Mouse (Mus musculus) hindbrain, embryonic 11.5 days (tissue): Measurements from ENCODE around the gene Tmem229b. TPM values are rescaled to one million over a fixed set of nuclear protein-coding genes. Genes with fewer than 3 reads are reported as not detected.

Experiments
- ATAC-seq: fragments of 200-750 bp; cut with Nextera tagmentation; 2 replicates; pipeline ENCODE4 v1.8.0; 2017; ENCODE audit warnings: mild to moderate bottlenecking, moderate TSS enrichment, moderate library complexity; ENCODE audit not compliant: low FRiP score
- DNase-seq: peaks from one replicate; pipeline ENCODE4 v3.0.0-alpha.2; 2015; ENCODE audit warnings: low spot score
- H3K27ac ChIP-seq: fragments of 300-500 bp; sonication (generic); 2 replicates; pipeline ENCODE4 v1.5.1; 2014; ENCODE audit warnings: mild to moderate bottlenecking, low read depth, low read length
- H3K27me3 ChIP-seq: fragments of 300-500 bp; sonication (generic); 2 replicates; pipeline ENCODE4 v1.6.1; 2014; ENCODE audit warnings: mild to moderate bottlenecking, low read length, moderate library complexity, mixed read lengths; ENCODE audit not compliant: control insufficient read depth, insufficient read depth
- H3K36me3 ChIP-seq: fragments of 300-500 bp; sonication (generic); 2 replicates; pipeline ENCODE4 v1.6.1; 2014; ENCODE audit warnings: mild to moderate bottlenecking, low read length, moderate library complexity, mixed read lengths; ENCODE audit not compliant: control insufficient read depth, insufficient read depth
- H3K4me1 ChIP-seq: fragments of 300-500 bp; sonication (generic); replicated peaks from 2 replicates; pipeline ENCODE4 v1.6.1; 2014; ENCODE audit warnings: low read length, mixed read lengths; ENCODE audit not compliant: control insufficient read depth, insufficient read depth
- H3K4me2 ChIP-seq: fragments of 300-500 bp; sonication (generic); replicated peaks from 2 replicates; pipeline ENCODE4 v1.6.1; 2014; ENCODE audit warnings: mild to moderate bottlenecking, low read depth, low read length
- H3K4me3 ChIP-seq: fragments of 300-500 bp; sonication (generic); 2 replicates; pipeline ENCODE4 v1.5.1; 2014; ENCODE audit warnings: low read depth, low read length
- H3K9ac ChIP-seq: fragments of 300-500 bp; sonication (generic); 2 replicates; pipeline ENCODE4 v1.6.1; 2014; ENCODE audit warnings: low read depth, low read length
- H3K9me3 ChIP-seq: fragments of 300-500 bp; sonication (generic); 2 replicates; pipeline ENCODE4 v1.6.1; 2016; ENCODE audit warnings: low read length; ENCODE audit not compliant: control insufficient read depth
- WGBS: fragments of 180-500 bp; shearing (Covaris S2); extraction: QIAGEN DNeasy Blood & Tissue Kit; methylation state at CpG from one replicate; pipeline ENCODE4 v1.1.7; 2014; 5-methylcytosine and 5-hydroxymethylcytosine counted together
- polyA plus RNA-seq: library from polyadenylated mRNA; unstranded; fragments of >200 nt; fragmentation: Nextera tagmentation; extraction: Ambion mirVana; gene quantifications from 2 replicates; pipeline ENCODE4 v1.2.1, GENCODE M21; 2014

The Tmem229b gene
- polyA plus RNA-seq, 1 experiment from 2014 or later = 7.5 TPM

GRCm38 (mm10) chr12:78915561-78915960, 91.9 kb downstream of the Tmem229b start:
- ATAC-seq (no peak), DNase-seq (no peak)
- no peak overlapping the region for H3K9ac ChIP-seq
- no peaks in the 10 kb centered on the region for H3K9me3 ChIP-seq
- no peak overlapping the region for H3K4me2 ChIP-seq
- WGBS = 89% methylated on average over 3 of the region's 3 CpGs
- H3K4me1 ChIP-seq = peaks cover 6% of the 10 kb centered on the region
- no peak overlapping the region for H3K4me3 ChIP-seq
- H3K27me3 ChIP-seq = peaks cover 21% of the 10 kb centered on the region
- no peaks in the 10 kb centered on the region for H3K36me3 ChIP-seq
- H3K27ac ChIP-seq = no peak overlapping the region

- Histone ChIP-seq H3K9me3 (no peaks in the 10 kb centered on the region), H3K27ac (no peak overlapping the region), H3K36me3 (no peaks in the 10 kb centered on the region), H3K27me3 (peaks cover 26% of the 10 kb centered on the region), H3K9ac (no peak overlapping the region), H3K4me3 (no peak overlapping the region), H3K4me1 (peaks cover 6% of the 10 kb centered on the region), H3K4me2 (no peak overlapping the region)
- WGBS = 90% methylated on average over 4 of the region's 4 CpGs
- DNase-seq (no peak), ATAC-seq (no peak)
Measured at GRCm38 (mm10) chr12:78914458-78914857, 93.0 kb downstream of the Tmem229b start.

Other genes starting within 250 kb of the Tmem229b start
- 110 and 115 TPM in 2 replicates for gene Atp6v1d, start 146.0 kb downstream of the Tmem229b start, polyA plus RNA-seq
- 234 and 258 TPM in 2 replicates for gene Eif2s1, start 145.8 kb downstream of the Tmem229b start, polyA plus RNA-seq
- 2.6 and 3.1 TPM in 2 replicates for gene Plek2, start 100.7 kb downstream of the Tmem229b start, polyA plus RNA-seq
- gene Plekhh1, start 21.5 kb upstream of the Tmem229b start, polyA plus RNA-seq = 4.3 and 4.7 TPM in 2 replicates
- gene Pigh, start 82.0 kb upstream of the Tmem229b start, polyA plus RNA-seq = 26.3 and 30.1 TPM in 2 replicates
- gene Arg2, start 123.2 kb upstream of the Tmem229b start, polyA plus RNA-seq = 7.9 and 8.3 TPM in 2 replicates
- gene Vti1b, start 165.0 kb upstream of the Tmem229b start, polyA plus RNA-seq = 119 and 121 TPM in 2 replicates
- 29.6 and 30.0 TPM in 2 replicates for gene Rdh11, start 184.7 kb upstream of the Tmem229b start, polyA plus RNA-seq
- 0.88 and 1.5 TPM in 2 replicates for gene Rdh12, start 201.3 kb upstream of the Tmem229b start, polyA plus RNA-seq